Mouse (Mus musculus): ENCODE results near the gene Tshb.

DNA sequence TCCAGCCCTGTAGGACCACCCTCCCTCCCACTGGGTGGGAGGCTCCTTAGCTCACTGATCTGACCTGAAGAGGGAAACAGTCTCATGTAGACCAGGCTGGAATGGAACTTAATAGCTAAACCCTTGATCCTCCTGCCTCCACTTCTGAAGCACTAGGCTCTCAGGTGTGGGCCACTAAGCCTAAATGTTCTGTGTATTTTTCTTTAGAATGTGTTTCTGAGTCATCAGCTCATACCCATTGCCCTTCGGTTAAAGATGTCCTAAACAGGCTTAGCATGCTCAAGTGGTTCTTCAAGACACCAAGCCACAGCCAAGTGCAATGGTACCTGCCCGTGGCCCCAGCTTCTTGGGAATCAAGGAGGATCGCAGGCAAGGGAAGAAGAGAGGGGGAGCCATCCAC lies 31.0 kb downstream of the Tshb start:
- TF ChIP-seq GATA1 (IDR thresholded peaks at IDR 0.05; ENCODE audit: low read length), result no peak
- TF ChIP-seq TAL1 (IDR thresholded peaks at IDR 0.05; ENCODE audit: low read length), result no peak
